8 mouse cellular contexts compared by ENCODE assay signal in genomic region chr6:21950676-21951075, GRCm38 (mm10). TPM values are rescaled to one million over a fixed set of nuclear protein-coding genes. Genes with fewer than 3 reads are reported as not detected.
DNase-seq lines count a peak whose midpoint lies in the region; ATAC-seq and TF ChIP-seq lines count a peak whose summit lies in the region.

No protein-coding gene starts in this region.

- H3K27me3 ChIP-seq in G1E (ENCODE audit: insufficient read depth, low read length) = no peaks in the 10 kb centered on the region
- H3K27me3 ChIP-seq in intestine, embryonic 15.5 days (replicated peaks) = no peaks in the 10 kb centered on the region
- H3K27me3 ChIP-seq in liver, postnatal 0 days (ENCODE audit: insufficient read depth, low read length) = no peaks in the 10 kb centered on the region

- 69% methylated on average over 2 of the region's 2 CpGs for WGBS in intestine, embryonic 15.5 days
- WGBS in liver, postnatal 0 days (ENCODE audit: insufficient replicate concordance) = 70% methylated on average over 2 of the region's 2 CpGs

- no peak for ATAC-seq in G1E (ENCODE audit: extremely low read depth, insufficient number of reproducible peaks, low FRiP score, poor library complexity, severe bottlenecking)
- ATAC-seq in intestine, embryonic 15.5 days = no peak
- no peak for ATAC-seq in liver, postnatal 0 days

- DNase-seq in cerebellum, adult 9-11 months = peak; percentile 29
- DNase-seq in cerebellum, adult 18-20 months = no peak
- no peak for DNase-seq in G1E (ENCODE audit: low spot score)
- DNase-seq in liver, postnatal 0 days = no peak
- no peak for DNase-seq in layer of hippocampus, adult 9-11 months
- DNase-seq in right cerebral cortex, postnatal 36 days (ENCODE audit: low spot score in 2 of 2) = no peak
- DNase-seq in right cerebral cortex, postnatal 14 days = no peak

- H3K4me1 ChIP-seq in G1E (ENCODE audit: insufficient read depth, low read depth, low read length) = peaks cover 14% of the 10 kb centered on the region
- peaks cover 7% of the 10 kb centered on the region; the same call in 1 of the 2 replicates for H3K4me1 ChIP-seq in intestine, embryonic 15.5 days (replicated peaks)
- H3K4me1 ChIP-seq in liver, postnatal 0 days (ENCODE audit: insufficient read depth) = 0 out of 2 replicates have a peak, but pooled peaks cover 3% of the 10 kb centered on the region

- H3K4me2 ChIP-seq in intestine, embryonic 15.5 days (replicated peaks) = peak overlapping the region; percentile 68
- peak overlapping the region; percentile 79 for H3K4me2 ChIP-seq in liver, postnatal 0 days (ENCODE audit: low read depth, low read length)

- H3K36me3 ChIP-seq in G1E (replicated peaks) = peaks cover 36% of the 10 kb centered on the region
- H3K36me3 ChIP-seq in intestine, embryonic 15.5 days = peaks cover 2% of the 10 kb centered on the region; the same call in 1 of the 2 replicates
- peaks cover 23% of the 10 kb centered on the region for H3K36me3 ChIP-seq in liver, postnatal 0 days (replicated peaks; ENCODE audit: insufficient read depth, low read length)

- TF ChIP-seq EP300 in liver, postnatal 0 days (IDR thresholded peaks at IDR 0.05; ENCODE audit: low read depth) = no peak

- no peak for TF ChIP-seq CTCF in G1E (IDR thresholded peaks at IDR 0.05; ENCODE audit: low read depth, low read length)
- TF ChIP-seq CTCF in liver, postnatal 0 days (IDR thresholded peaks at IDR 0.05; ENCODE audit: low read depth) = no peak

- H3K9ac ChIP-seq in intestine, embryonic 15.5 days = peak overlapping the region; percentile 69; the same call in 1 of the 2 replicates
- peak overlapping the region; percentile 75 for H3K9ac ChIP-seq in liver, postnatal 0 days (replicated peaks)

- peak overlapping the region; percentile 90; the same call in 1 of the 2 replicates for H3K4me3 ChIP-seq in G1E (ENCODE audit: low read depth, low read length)
- peak overlapping the region; percentile 79 for H3K4me3 ChIP-seq in intestine, embryonic 15.5 days (replicated peaks)
- peak overlapping the region; percentile 65 for H3K4me3 ChIP-seq in liver, postnatal 0 days (ENCODE audit: low read depth, low read length)

- H3K27ac ChIP-seq in intestine, embryonic 15.5 days = no peak overlapping the region
- peak overlapping the region; percentile 98 for H3K27ac ChIP-seq in liver, postnatal 0 days (ENCODE audit: low read depth)

- no peaks in the 10 kb centered on the region for H3K9me3 ChIP-seq in G1E (replicated peaks)
- no peaks in the 10 kb centered on the region for H3K9me3 ChIP-seq in intestine, embryonic 15.5 days
- no peaks in the 10 kb centered on the region for H3K9me3 ChIP-seq in liver, postnatal 0 days (ENCODE audit: low read length)

RNA-seq across cellular contexts. Expression of gene Ing3, which starts 1.3 kb away (rescaled TPM):
- total RNA-seq in G1E (2014; fragmentation: Nextera tagmentation) = 27.0 and 30.6 TPM in 2 replicates
- 15.2 and 18.1 TPM in 2 replicates for total RNA-seq in G1E (2017)
- 8.7 and 12.5 TPM in 2 replicates for polyA plus RNA-seq in G1E (2012)
- 41.5 and 52.6 TPM in 2 replicates for polyA plus RNA-seq in intestine, embryonic 15.5 days (2015; fragmentation: Nextera tagmentation; extraction: Ambion mirVana)
- 12.0 and 15.0 TPM in 2 replicates for polyA plus RNA-seq in liver, postnatal 0 days (2015; fragmentation: Nextera tagmentation; extraction: Ambion mirVana)

RNA-seq across cellular contexts. Expression of gene Cped1, which starts 35.0 kb away (rescaled TPM):
- not detected in 2 replicates for total RNA-seq in G1E (2014; fragmentation: Nextera tagmentation)
- total RNA-seq in G1E (2017) = 0.17 and 0.22 TPM in 2 replicates
- not detected in 2 replicates for polyA plus RNA-seq in G1E (2012)
- polyA plus RNA-seq in intestine, embryonic 15.5 days (2015; fragmentation: Nextera tagmentation; extraction: Ambion mirVana) = 19.5 and 20.7 TPM in 2 replicates
- polyA plus RNA-seq in liver, postnatal 0 days (2015; fragmentation: Nextera tagmentation; extraction: Ambion mirVana) = 8.2 and 8.9 TPM in 2 replicates
